Mouse (Mus musculus) adrenal gland, adult 2 months (tissue): ENCODE results near the gene Uggt1. TPM values are rescaled to one million over a fixed set of nuclear protein-coding genes. Genes with fewer than 3 reads are reported as not detected.

Source experiments
- DNase-seq: peaks from one replicate; pipeline ENCODE4 v3.0.0; 2021
- microRNA-seq, 2 experiments: library from miRNA; unstranded; fragments of <30 nt; microRNA quantifications; one replicate each; pipeline ENCODE4 v1.2.0; 2021
- polyA plus RNA-seq: library from polyadenylated mRNA; depleted of rRNA; stranded (reverse); fragments of >200 nt; gene quantifications from 2 replicates; pipeline ENCODE4 v1.2.3, GENCODE M21; 2012; rRNA removed
- total RNA-seq, 2 experiments: library from RNA; stranded (reverse); gene quantifications; 2 replicates each; pipeline ENCODE4 v1.2.3; 2021

Uggt1 gene
- total and polyA plus RNA-seq, 3 experiments: 9.9 to 48.5 (median 39.4) TPM

DNA sequence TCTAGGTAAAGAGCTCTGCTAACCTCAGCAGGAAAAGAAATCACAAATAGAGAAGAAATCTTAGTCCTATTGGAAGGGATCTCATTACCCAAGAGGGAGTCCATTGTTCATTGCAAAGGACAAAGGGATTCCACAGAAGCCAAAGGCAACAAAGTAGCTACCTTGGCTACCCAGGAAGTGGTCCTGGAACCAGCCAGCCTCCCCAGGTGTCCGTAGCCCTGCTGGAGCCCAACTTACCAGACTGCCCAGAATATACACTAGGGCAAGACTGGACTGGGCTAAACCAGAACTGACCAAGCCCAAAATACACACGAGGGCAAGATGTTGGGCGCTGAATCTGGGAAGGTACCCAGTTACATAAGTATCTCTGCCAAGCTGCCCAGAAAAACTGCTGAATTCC, 129.7 kb downstream of the Uggt1 start:
- no peak for DNase-seq

DNA sequence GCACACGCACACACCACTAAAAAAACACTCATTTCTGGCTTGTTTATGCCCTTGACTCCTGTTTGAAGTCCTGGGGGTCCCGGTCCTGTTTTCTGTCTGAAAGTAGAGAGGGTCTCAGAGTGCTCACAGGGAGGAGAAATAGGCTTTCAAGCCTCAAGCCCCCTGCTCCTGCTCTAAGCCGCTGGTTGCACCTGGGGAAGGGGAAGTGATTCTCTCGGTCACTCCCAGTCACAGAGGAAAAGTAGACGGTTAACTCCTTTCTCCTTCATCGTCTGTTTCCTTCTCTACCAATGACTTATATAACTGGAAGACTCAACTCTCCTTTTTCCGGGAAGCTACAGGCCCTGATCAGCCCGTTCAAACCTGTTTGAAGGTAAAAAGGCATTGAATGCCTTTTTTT, 130.8 kb downstream of the Uggt1 start:
- DNase-seq: no peak

DNA sequence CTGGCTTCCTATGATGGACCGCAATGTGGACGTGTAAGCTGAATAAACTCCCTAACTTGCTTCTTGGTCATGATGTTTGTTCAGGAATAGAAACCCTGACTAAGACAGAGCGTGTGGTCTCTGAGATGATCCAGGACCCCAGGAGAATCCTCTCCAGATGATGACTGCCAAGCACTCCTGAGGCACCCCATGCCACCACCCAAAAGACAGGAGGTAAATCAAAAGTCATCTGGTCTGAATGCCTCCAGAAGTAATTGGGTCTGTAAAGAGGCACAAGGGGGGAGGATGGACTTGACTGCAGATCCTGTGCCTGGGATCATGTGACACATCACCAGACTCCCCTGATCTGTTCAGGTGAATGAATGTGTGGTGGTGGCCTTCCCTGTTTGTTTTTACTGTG, 131.9 kb downstream of the Uggt1 start:
- DNase-seq: no peak

DNA sequence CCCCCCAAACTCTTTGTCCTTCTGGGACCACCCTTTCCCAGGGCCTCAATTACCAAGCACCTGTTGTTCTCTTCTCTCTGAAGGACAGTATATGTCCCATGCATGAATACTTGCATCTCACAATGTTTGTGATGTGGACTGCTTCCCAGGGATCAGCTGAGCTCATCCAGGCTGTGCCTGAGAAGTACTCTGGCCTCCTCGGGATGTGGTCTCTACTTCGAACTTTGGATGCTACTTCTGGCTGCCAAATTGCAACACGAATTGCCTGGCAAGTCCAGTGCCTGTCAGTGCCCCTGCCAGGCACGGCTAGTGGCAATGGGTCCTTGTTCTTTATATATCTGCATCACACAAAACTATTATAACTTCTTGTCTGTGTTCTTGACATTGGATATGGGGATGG, 134.5 kb downstream of the Uggt1 start:
- no peak for DNase-seq

DNA sequence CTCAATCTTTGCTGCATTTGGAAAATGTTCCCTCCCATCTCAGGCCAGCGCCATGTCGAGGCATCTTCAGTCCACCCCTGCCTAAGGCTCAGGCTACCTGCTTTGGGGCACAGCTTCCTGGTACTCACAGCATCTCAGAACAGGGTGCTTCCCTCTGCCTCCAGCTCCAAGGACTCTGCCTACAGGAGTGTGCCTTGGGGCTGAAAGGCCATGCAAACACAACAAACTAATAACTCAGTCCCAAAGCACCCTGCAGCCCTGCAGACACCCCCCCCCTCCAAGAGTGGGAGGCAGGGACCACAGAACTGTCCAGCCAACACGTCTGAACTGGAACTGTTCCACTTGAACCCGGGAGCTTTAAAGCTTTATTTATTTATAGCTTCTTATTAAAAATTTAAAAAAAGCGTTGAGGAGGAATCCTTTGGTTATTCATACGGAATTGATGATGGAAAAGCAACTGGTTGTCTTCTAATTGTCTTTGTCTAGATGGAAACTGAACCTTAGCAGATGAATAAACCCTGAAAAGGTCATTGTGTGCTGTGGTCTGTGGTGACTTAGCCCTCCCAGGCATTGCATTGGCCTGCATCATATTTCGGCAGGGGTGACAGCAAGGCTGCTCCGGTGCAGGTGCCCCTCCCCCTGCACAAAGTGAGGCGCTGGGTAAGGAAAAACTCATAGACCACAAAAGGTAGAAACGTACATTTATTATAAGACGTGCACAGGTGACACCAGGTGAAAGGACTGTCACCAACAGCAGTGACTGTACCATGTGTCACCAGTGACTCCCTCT, 138.4 kb downstream of the Uggt1 start:
- DNase-seq: no peak

DNA sequence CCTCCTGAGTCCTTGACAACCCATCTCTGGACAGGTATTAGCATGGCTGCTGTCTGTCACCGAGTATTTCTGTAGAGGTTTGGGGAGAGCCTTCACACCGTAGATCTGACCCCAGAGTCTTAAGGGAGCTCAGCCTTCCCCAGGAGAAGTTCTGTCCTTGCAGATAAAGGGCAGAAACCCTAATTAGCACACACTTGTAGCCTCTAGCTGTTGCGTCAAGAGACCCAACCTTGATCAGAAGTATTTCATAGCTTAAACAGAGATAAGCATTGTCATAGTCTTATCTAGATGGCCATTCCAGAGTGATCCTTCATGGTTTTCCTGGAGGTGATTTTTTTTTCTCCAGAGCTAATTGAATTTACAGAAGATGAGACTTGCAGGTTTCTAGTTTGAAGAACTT, 144.1 kb downstream of the Uggt1 start:
- no peak for DNase-seq

DNA sequence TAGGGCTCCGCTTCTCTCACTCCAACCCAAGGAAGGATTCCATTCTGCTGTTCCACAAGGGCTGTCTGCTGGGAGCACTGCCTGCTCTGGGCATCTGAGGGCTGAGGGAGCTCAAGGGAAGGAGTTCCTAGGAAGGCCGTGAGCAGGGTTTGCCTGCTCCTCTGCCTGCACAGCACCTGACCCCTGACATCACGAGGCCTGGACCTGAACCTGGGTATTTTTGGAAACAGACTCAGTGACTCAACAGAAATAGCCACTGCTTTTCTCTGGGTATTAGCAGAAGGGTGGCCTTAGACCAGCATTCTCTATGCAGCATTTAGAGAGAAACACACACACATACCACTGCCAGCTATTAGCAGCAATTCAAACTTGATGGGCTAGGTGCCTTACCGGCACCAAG, 146.1 kb downstream of the Uggt1 start:
- no peak for DNase-seq

DNA sequence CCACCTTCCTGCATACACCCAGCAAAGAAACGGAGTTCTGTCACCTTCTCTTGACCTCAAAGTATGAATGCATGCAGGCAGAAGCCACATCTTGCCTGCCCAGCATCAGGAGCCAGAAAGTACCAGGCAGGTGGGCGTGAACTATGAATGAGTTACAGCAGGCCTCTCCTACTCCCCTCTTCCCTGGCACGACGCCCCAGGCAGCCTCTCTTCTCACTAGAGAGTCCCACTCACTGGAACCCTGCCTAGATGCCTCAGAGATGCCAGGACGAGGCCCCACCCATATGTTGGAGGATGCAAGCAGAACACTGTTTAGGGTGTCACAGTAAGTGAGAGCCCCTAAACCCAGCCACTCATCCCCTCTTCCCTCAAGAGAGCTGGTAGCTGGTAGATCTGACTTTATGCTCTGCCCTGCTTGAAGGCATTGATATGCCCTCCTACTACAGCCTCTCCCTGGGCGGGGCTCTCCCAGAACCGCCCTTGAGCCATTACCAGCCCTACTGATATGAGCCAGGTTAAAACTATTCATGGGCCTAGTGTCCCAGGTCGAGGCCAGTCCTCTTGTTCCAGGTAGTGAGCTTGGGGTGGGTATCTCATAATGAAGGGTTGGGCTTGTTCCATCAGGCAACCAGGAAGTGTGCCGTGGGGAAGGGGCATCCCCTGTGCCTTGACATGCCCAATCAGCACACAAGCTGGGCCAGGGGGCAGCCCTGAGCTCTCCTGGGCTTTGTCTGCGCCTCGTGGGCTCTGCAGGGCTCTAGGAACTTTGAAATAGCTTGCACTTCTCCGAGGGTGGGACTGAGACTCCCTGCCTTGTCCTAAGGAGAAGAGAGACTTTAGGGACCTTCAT, 148.9 kb downstream of the Uggt1 start:
- DNase-seq: no peak

DNA sequence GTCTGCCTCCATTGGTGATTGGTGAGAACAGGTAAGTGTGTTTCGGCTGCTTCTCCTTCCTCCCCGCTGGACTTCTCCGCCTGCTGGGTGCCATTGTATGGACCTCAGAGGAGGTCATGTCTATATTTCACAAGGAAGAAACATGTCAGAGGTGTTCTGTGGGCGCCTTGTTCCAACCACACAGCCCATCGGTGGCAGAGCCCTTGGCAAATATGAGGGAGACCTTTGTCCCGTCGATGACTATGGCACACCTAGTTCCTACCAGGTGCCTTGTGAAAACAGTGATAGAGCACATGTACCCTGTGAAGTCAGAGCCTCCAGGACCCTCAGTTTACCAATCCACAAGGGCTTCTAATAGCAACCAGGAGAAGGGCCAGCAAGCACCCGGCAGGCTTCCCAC, 150.8 kb downstream of the Uggt1 start:
- DNase-seq: no peak

DNA sequence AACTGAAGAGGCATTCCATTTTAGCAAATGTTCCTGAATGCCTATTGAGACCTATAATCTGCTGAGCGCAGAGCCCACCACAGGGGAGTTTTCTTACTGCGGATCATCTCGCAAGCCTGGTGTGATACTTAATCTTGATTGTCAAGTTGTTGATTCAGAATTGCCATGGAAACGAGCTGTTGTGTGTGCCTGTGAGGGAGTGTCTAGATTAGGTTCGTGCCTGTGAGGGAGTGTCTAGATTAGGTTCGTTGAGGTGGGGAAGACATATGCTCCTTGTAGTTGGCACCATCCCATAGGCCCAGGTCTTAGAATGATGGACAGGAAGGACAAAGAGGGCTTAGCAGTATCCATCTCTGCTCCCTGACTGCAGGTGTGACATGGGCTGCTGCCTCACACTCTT, 153.3 kb downstream of the Uggt1 start:
- no peak for DNase-seq

DNA sequence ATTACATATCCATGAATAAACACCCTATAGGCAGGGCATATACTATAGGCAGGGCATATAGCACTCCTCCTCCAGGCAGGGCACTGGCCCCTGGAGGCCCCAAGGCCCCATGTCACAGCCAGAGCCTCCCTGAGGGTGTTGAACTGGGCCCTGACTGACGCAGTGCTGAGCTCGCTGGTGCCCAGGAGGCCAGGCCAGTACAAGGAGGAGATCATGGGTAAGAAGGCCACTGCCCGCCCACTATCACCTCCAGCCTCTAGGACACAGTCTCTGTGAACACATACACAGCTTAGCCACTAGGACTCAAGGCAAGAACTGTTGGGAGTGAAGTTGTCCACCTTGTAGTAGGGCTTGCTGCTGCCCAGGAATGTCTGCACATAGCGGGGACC, 153.8 kb downstream of the Uggt1 start:
- DNase-seq: no peak

Small RNA genes lying within 50 kb of the gene (microRNA-seq; reads per million reads assigned to microRNA genes)
- gene Mir6897: 3.3 to 4.1 reads per million in 2 experiments

Other genes starting within 250 kb of the Uggt1 start
- 100 to 1,000 TPM in 1 of 2 experiments, 10 to 100 TPM in 1; 75.1 to 135 TPM for gene Hs6st1, start 176.3 kb downstream of the Uggt1 start, total RNA-seq
- gene Hs6st1, start 176.3 kb downstream of the Uggt1 start, polyA plus RNA-seq: 153 and 231 TPM in 2 replicates
- 1 to 10 TPM; 4.3 to 9.5 TPM for gene Neurl3, start 30.0 kb upstream of the Uggt1 start, total RNA-seq
- gene Neurl3, start 30.0 kb upstream of the Uggt1 start, polyA plus RNA-seq: 6.3 and 7.6 TPM in 2 replicates
- gene Arid5a, start 63.0 kb upstream of the Uggt1 start, total RNA-seq: 1 to 10 TPM; 5.2 to 5.9 TPM
- 4.1 and 5.3 TPM in 2 replicates for gene Arid5a, start 63.0 kb upstream of the Uggt1 start, polyA plus RNA-seq
- 100 to 1,000 TPM; 101 to 109 TPM for gene Kansl3, start 124.5 kb upstream of the Uggt1 start, total RNA-seq
- 60.7 and 68.8 TPM in 2 replicates for gene Kansl3, start 124.5 kb upstream of the Uggt1 start, polyA plus RNA-seq
- gene Fer1l5, start 127.6 kb upstream of the Uggt1 start, total RNA-seq: under 1 TPM in 1 of 2 experiments, not detected in 1; 0.17 TPM
- 0.02 TPM in 2 replicates for gene Fer1l5, start 127.6 kb upstream of the Uggt1 start, polyA plus RNA-seq
- gene Lman2l, start 200.6 kb upstream of the Uggt1 start, total RNA-seq: 10 to 100 TPM; 50.5 to 54.5 TPM
- gene Lman2l, start 200.6 kb upstream of the Uggt1 start, polyA plus RNA-seq: 13.7 and 15.0 TPM in 2 replicates
- gene Cnnm4, start 226.9 kb upstream of the Uggt1 start, total RNA-seq: 1 to 10 TPM; 4.6 to 5.3 TPM
- gene Cnnm4, start 226.9 kb upstream of the Uggt1 start, polyA plus RNA-seq: 2.6 and 3.3 TPM in 2 replicates